Mouse (Mus musculus) CD4-positive, CD25-positive, alpha-beta regulatory T cell, adult 2 months (primary cell): ENCODE measurements around the gene Trappc12.

Experiments used
- DNase-seq: peaks from one replicate; pipeline ENCODE4 v3.0.0-alpha.2; 2012; ENCODE audit warnings: low read depth, low spot score

The Trappc12 gene

GRCm38 (mm10) chr12:28750021-28750633 lies at the start of gene Trappc12:
Gene Trappc12, minus strand, starts transcription at chr12:28750472.
- peak; percentile 94 for DNase-seq

GRCm38 (mm10) chr12:28799798-28800411 lies 49.6 kb upstream of the Trappc12 start:
- DNase-seq, result no peak

- DNase-seq, result no peak
These were observed 46.7 kb upstream of the Trappc12 start for GRCm38 (mm10) chr12:28796881-28797420.

GRCm38 (mm10) chr12:28795041-28795440 lies 44.8 kb upstream of the Trappc12 start:
- DNase-seq, result no peak

- no peak for DNase-seq
These were observed 43.4 kb upstream of the Trappc12 start for GRCm38 (mm10) chr12:28793715-28794114.

- DNase-seq, result no peak
These were observed 42.3 kb upstream of the Trappc12 start for GRCm38 (mm10) chr12:28792613-28793012.

GRCm38 (mm10) chr12:28786310-28786709 lies 36.0 kb upstream of the Trappc12 start:
- no peak for DNase-seq

GRCm38 (mm10) chr12:28785299-28785698 lies 35.0 kb upstream of the Trappc12 start:
- no peak for DNase-seq

- DNase-seq, result no peak
These were observed 34.6 kb upstream of the Trappc12 start for GRCm38 (mm10) chr12:28784864-28785263.

GRCm38 (mm10) chr12:28784355-28784754 lies 34.1 kb upstream of the Trappc12 start:
- peak; percentile 25 for DNase-seq

- DNase-seq, result no peak
These were observed 32.4 kb upstream of the Trappc12 start for GRCm38 (mm10) chr12:28782637-28783036.

- DNase-seq, result no peak
These were observed 29.9 kb upstream of the Trappc12 start for GRCm38 (mm10) chr12:28780180-28780579.

- no peak for DNase-seq
These were observed 25.4 kb upstream of the Trappc12 start for GRCm38 (mm10) chr12:28775627-28776026.

GRCm38 (mm10) chr12:28775120-28775519 lies 24.8 kb upstream of the Trappc12 start:
- no peak for DNase-seq

- peak; percentile 25 for DNase-seq
These were observed 23.5 kb upstream of the Trappc12 start for GRCm38 (mm10) chr12:28773815-28774214.

- DNase-seq, result no peak
These were observed 19.7 kb upstream of the Trappc12 start for GRCm38 (mm10) chr12:28769953-28770352.

GRCm38 (mm10) chr12:28756019-28756418 lies 5.7 kb upstream of the Trappc12 start:
- DNase-seq, result no peak

GRCm38 (mm10) chr12:28751508-28752263 lies 1.4 kb upstream of the Trappc12 start, which contains the start of gene Eipr1:
Gene Eipr1, plus strand, starts transcription at chr12:28751803.
- peak; percentile 97 for DNase-seq

GRCm38 (mm10) chr12:28750876-28751275 lies 604 bp upstream of the Trappc12 start:
- DNase-seq, result no peak

- DNase-seq, result no peak
These were observed 6.9 kb downstream of the Trappc12 start for GRCm38 (mm10) chr12:28743328-28743727.

GRCm38 (mm10) chr12:28735293-28735692 lies 15.0 kb downstream of the Trappc12 start:
- DNase-seq, result no peak

GRCm38 (mm10) chr12:28734271-28734670 lies 16.0 kb downstream of the Trappc12 start:
- no peak for DNase-seq
